Mouse (Mus musculus): ENCODE measurements around the gene Adcy2. TPM values are rescaled to one million over a fixed set of nuclear protein-coding genes. Genes with fewer than 3 reads are reported as not detected.

Adcy2 gene
- total RNA-seq, 2 experiments from 2014 or later, result 120 to 122 TPM

- no peak for DNase-seq (ENCODE audit: low spot score in 2 of 2)
Measured at GRCm38 (mm10) chr13:68572966-68573913, 426.1 kb downstream of the Adcy2 start.

- DNase-seq (ENCODE audit: low spot score in 2 of 2), result no peak
Measured at GRCm38 (mm10) chr13:68572247-68572646, 427.1 kb downstream of the Adcy2 start.
